8 mouse cellular contexts compared by ENCODE assay signal in genomic region chr5:92503356-92503847, GRCm38 (mm10). TPM values are rescaled to one million over a fixed set of nuclear protein-coding genes. Genes with fewer than 3 reads are reported as not detected.
A peak's percentile ranks its signal among the peaks of the same experiment; 100 is the strongest.
DNase-seq lines count a peak whose midpoint lies in the region; ATAC-seq and TF ChIP-seq lines count a peak whose summit lies in the region.

No protein-coding gene starts in this region.

- no peak overlapping the region for H3K9ac ChIP-seq in lung, embryonic 14.5 days
- peak overlapping the region; percentile 97 for H3K9ac ChIP-seq in forebrain, embryonic 13.5 days
- H3K9ac ChIP-seq in liver, embryonic 15.5 days = no peak overlapping the region

- no peak for ATAC-seq in lung, embryonic 14.5 days (ENCODE audit: insufficient read depth)
- ATAC-seq in forebrain, embryonic 13.5 days = no peak
- no peak for ATAC-seq in liver, embryonic 15.5 days (ENCODE audit: insufficient read depth)
- no peak for ATAC-seq in cerebellum, adult (ENCODE audit: insufficient number of reproducible peaks, low FRiP score, low TSS enrichment)
- ATAC-seq in monocyte, adult 5-6 weeks (replicated peaks; ENCODE audit: insufficient number of reproducible peaks, low FRiP score, low TSS enrichment, poor library complexity, severe bottlenecking) = no peak

- no peaks in the 10 kb centered on the region for H3K27me3 ChIP-seq in lung, embryonic 14.5 days (ENCODE audit: insufficient read depth, low read length)
- no peaks in the 10 kb centered on the region for H3K27me3 ChIP-seq in forebrain, embryonic 13.5 days
- no peaks in the 10 kb centered on the region for H3K27me3 ChIP-seq in liver, embryonic 15.5 days

- no peaks in the 10 kb centered on the region for H3K9me3 ChIP-seq in lung, embryonic 14.5 days (ENCODE audit: low read depth, low read length)
- H3K9me3 ChIP-seq in forebrain, embryonic 13.5 days (replicated peaks) = no peaks in the 10 kb centered on the region
- no peaks in the 10 kb centered on the region for H3K9me3 ChIP-seq in liver, embryonic 15.5 days (replicated peaks)

- H3K4me1 ChIP-seq in lung, embryonic 14.5 days (ENCODE audit: insufficient read depth) = peaks cover 13% of the 10 kb centered on the region
- peaks cover 45% of the 10 kb centered on the region for H3K4me1 ChIP-seq in forebrain, embryonic 13.5 days
- H3K4me1 ChIP-seq in liver, embryonic 15.5 days (replicated peaks) = peaks cover 35% of the 10 kb centered on the region

- H3K36me3 ChIP-seq in lung, embryonic 14.5 days (ENCODE audit: insufficient read depth) = no peaks in the 10 kb centered on the region
- 0 out of 2 replicates have a peak, but pooled peaks cover 3% of the 10 kb centered on the region for H3K36me3 ChIP-seq in forebrain, embryonic 13.5 days (ENCODE audit: poor library complexity, severe bottlenecking)
- H3K36me3 ChIP-seq in liver, embryonic 15.5 days (replicated peaks) = no peaks in the 10 kb centered on the region

- 0 out of 2 replicates have a peak, but pooled peaks have one; percentile 17 for TF ChIP-seq CTCF in lung, embryonic 14.5 days (IDR thresholded peaks at IDR 0.05; ENCODE audit: low read depth)

- H3K4me2 ChIP-seq in lung, embryonic 14.5 days = peak overlapping the region; percentile 78; the same call in 1 of the 2 replicates
- H3K4me2 ChIP-seq in forebrain, embryonic 13.5 days = peak overlapping the region; percentile 68
- H3K4me2 ChIP-seq in liver, embryonic 15.5 days = peak overlapping the region; percentile 77

- no peak overlapping the region for H3K4me3 ChIP-seq in lung, embryonic 14.5 days (ENCODE audit: low read depth, low read length)
- H3K4me3 ChIP-seq in forebrain, embryonic 13.5 days = peak overlapping the region; percentile 87
- H3K4me3 ChIP-seq in liver, embryonic 15.5 days (replicated peaks) = peak overlapping the region; percentile 75; the same call in 1 of the 2 replicates

- DNase-seq in lung, embryonic 14.5 days = no peak
- DNase-seq in lung, postnatal 25 days (ENCODE audit: low spot score) = no peak
- DNase-seq in thymus, postnatal 10 days (ENCODE audit: low spot score in 2 of 2) = peak; percentile 20 to 21
- no peak for DNase-seq in ovary, adult 18-20 months (ENCODE audit: low spot score)

- H3K27ac ChIP-seq in lung, embryonic 14.5 days (ENCODE audit: low read depth) = no peak overlapping the region
- peak overlapping the region; percentile 100 for H3K27ac ChIP-seq in forebrain, embryonic 13.5 days
- no peak overlapping the region for H3K27ac ChIP-seq in liver, embryonic 15.5 days (replicated peaks)

- 75% methylated on average over 9 of the region's 9 CpGs for WGBS in lung, embryonic 14.5 days
- 62% methylated on average over 9 of the region's 9 CpGs for WGBS in forebrain, embryonic 13.5 days
- 55% methylated on average over 9 of the region's 9 CpGs for WGBS in liver, embryonic 15.5 days (ENCODE audit: insufficient replicate concordance)

RNA-seq across cellular contexts. Expression of gene Scarb2, which starts 3.2 kb away (rescaled TPM):
- polyA plus RNA-seq in lung, embryonic 14.5 days (2014; fragmentation: Nextera tagmentation; extraction: Ambion mirVana) = 9.5 and 10.7 TPM in 2 replicates
- polyA plus RNA-seq in forebrain, embryonic 13.5 days (2015; fragmentation: Nextera tagmentation; extraction: Ambion mirVana) = 19.5 and 22.3 TPM in 2 replicates
- 7.0 and 8.0 TPM in 2 replicates for polyA plus RNA-seq in liver, embryonic 15.5 days (2015; fragmentation: Nextera tagmentation; extraction: Ambion mirVana)
- 75.7 to 83.7 TPM (median 80.4 TPM) in 3 replicates for total RNA-seq in monocyte, adult 5-6 weeks (2017)

RNA-seq across cellular contexts. Expression of gene Fam47e, which starts 51.5 kb away (rescaled TPM):
- polyA plus RNA-seq in lung, embryonic 14.5 days (2014; fragmentation: Nextera tagmentation; extraction: Ambion mirVana) = 0.18 TPM in 1 of 2 replicates, not detected in the other
- polyA plus RNA-seq in forebrain, embryonic 13.5 days (2015; fragmentation: Nextera tagmentation; extraction: Ambion mirVana) = 0.38 TPM in 1 of 2 replicates, not detected in the other
- polyA plus RNA-seq in liver, embryonic 15.5 days (2015; fragmentation: Nextera tagmentation; extraction: Ambion mirVana) = 4.6 and 7.8 TPM in 2 replicates
- not detected in 3 replicates for total RNA-seq in monocyte, adult 5-6 weeks (2017)

Comparison
In these comparisons a context has a peak if more than half of its experiments do, and no peak if none do; other contexts are left out.
1. DNase-seq: peak in thymus, postnatal 10 days (2 of 2); none in lung, embryonic 14.5 days (single experiment), lung, postnatal 25 days (single experiment) and ovary, adult 18-20 months (single experiment).
2. Peak in every context shown above with its lines, with median percentiles within 50 percentile points of each other: H3K4me2 ChIP-seq.